Mouse (Mus musculus): ENCODE measurements around the gene Olfr139.

The Olfr139 gene

GRCm38 (mm10) chr11:74056451-74056850 is at the start of gene Olfr139, which contains the start of gene Olfr399:
TSS of gene Olfr139 (minus strand) at chr11:74056551.
TSS of gene Olfr399 (minus strand) at chr11:74056615.
- DNase-seq (ENCODE audit: extremely low spot score, low read depth, low spot score), result no peak

DNA sequence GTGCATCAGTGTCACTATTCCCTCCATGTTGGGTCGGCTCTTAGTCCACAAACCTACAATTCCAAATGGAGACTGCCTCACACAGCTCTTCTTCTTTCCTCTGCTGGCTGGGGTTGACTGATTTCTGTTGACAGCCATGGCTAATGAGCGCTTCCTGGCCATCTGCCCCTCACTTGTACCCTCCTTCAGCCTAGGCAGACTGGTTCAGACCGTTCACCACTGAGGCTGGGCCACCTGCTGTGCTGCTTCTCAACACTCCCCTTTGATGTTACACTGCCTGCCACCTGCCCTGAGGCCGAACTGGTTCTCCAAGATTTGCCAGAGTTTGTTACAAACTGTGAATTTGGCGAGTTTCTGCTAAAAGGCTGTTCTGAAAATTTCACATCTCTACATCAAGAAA is 48.7 kb upstream of the Olfr139 start:
- no peak for DNase-seq (ENCODE audit: extremely low spot score, low read depth, low spot score)

GRCm38 (mm10) chr11:74101507-74101906 is 45.2 kb upstream of the Olfr139 start:
- no peak for DNase-seq (ENCODE audit: extremely low spot score, low read depth, low spot score)

GRCm38 (mm10) chr11:74100724-74101123 is 44.4 kb upstream of the Olfr139 start:
- no peak for DNase-seq (ENCODE audit: extremely low spot score, low read depth, low spot score)

DNA sequence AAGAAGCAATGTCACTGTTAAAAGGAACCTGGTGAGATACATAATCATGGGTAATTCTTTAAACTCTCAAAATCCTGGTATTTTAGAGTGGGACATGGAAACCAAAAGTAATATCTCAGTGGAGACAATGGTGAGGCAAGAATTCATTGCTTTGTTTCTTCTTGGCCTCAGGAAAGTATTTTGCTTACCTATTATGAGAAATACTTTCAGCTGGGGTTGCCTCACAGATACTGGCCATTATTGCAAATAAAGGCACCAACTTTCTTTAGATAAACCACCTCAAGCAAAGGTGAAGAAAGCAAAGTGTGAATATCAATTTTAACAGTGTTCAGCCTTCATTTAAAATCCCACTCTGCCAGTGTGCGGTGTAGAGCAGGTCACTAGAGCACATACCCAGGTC is 13.3 kb upstream of the Olfr139 start, which contains the start of gene Zfp616:
Gene Zfp616 (plus strand): TSS at position 301 of the 400 bp plus-strand sequence.
- DNase-seq (ENCODE audit: extremely low spot score, low read depth, low spot score), result no peak

DNA sequence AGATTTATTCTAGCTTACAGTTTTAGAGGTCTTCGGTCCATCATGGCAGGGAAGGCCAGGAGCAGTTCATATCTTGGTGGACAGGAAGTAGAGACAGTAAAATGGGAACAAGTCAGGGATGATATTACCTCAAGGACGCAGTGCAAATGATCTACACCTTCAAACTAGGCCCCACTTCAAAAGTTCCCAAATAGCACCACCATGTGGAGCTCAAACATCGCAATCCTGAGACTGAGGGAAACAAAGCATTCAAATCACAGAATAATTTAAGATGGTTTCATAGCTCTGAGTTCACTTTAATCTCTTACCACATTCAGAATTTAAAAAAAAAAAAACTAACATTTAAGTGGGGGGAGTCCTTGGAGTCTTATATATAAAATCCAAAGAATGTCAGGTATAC is 5.0 kb downstream of the Olfr139 start:
- no peak for DNase-seq (ENCODE audit: extremely low spot score, low read depth, low spot score)

All from hindlimb bud, embryonic 11.5 days (tissue).